Mouse (Mus musculus) small intestine, adult 2 months (tissue): Measurements from ENCODE around the gene Bcl9.

Experiments used
- CTCF ChIP-seq: fragments of 200-500 bp; IDR thresholded peaks from 2 replicates; pipeline ENCODE4 v1.5.1; 2012; ENCODE audit warnings: low read depth, mild to moderate bottlenecking, control low read depth, inconsistent platforms, low read length, moderate library complexity, mixed read lengths; ENCODE audit not compliant: insufficient replicate concordance, insufficient read length; ENCODE audit errors: extremely low read depth
- POLR2A ChIP-seq: fragments of 200-500 bp; IDR thresholded peaks from 2 replicates; pipeline ENCODE4 v1.6.1; 2012; ENCODE audit warnings: low read depth, mild to moderate bottlenecking, control low read depth, inconsistent platforms, low read length, moderate library complexity

DNA sequence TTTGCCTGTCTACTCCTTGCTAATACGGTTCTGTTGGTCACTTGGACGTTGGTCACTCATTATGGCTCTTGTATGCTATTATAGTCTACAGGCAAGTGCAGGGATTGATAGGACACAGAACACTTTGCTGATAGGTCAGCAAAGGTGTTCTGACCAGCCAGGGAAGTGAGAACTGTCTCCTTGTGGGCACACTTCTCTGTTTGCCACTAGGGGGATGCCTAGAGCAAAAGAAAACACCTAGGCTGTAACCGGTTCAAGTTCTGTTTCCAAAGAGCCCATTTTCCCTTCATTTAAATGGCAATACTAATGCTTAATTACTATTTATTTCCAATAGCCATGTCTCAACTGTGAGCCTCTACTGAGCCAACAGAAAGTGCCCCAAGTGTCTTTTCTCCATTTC, 113.9 kb downstream of the Bcl9 start:
- TF ChIP-seq CTCF = peak; percentile 36; the same call in 1 of the 2 replicates
- no peak for TF ChIP-seq POLR2A
